Mouse (Mus musculus) hindlimb bud, embryonic 11.5 days (tissue): ENCODE data around the gene 5830473C10Rik.
A peak's percentile ranks its signal among the peaks of the same experiment; 100 is the strongest.

Source experiments
- DNase-seq: peaks from one replicate; pipeline ENCODE4 v3.0.0-alpha.2; 2012; ENCODE audit warnings: low read depth, low spot score; ENCODE audit errors: extremely low spot score

Gene 5830473C10Rik

GRCm38 (mm10) chr5:90560743-90561142 is at the start of gene 5830473C10Rik:
5830473C10Rik (plus strand) TSS chr5:90561107.
- no peak for DNase-seq

DNA sequence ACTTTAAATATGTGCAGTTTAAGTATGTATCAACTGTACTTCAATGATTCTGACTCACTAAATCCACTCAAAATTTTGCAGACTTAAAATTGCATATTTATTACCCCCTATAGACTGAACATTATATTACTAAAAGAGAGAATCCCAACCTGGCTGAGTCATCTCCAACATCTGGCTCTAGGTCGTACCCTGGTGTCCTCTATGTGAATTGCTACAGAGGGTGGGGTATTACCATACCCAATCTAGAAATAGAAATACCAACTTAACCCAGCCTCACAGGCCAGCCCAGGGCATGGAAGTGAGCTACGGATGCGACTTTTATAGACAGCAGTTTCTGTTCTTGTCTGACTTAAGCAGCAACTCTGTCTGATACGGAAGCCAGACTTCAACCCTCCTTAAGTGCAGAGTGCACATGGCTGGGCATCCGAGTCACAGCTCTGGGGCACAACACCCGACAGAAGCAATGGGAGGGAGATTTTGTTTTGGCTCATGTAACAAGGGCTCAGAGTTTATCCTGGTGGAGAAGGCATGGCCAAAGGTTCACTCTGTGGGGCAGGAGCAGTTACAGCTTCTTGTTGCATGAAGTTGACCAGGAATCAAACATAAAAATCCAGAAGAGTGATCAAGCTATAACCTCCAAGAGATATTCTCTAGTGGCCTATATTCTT is 48.5 kb upstream of the 5830473C10Rik start:
- DNase-seq, result no peak

- no peak for DNase-seq
Measured at GRCm38 (mm10) chr5:90515561-90515960, 45.3 kb upstream of the 5830473C10Rik start.

- no peak for DNase-seq
Measured at GRCm38 (mm10) chr5:90518356-90519100, 42.4 kb upstream of the 5830473C10Rik start, which contains the start of gene Afm. Afm (plus strand) TSS chr5:90518932.

DNA sequence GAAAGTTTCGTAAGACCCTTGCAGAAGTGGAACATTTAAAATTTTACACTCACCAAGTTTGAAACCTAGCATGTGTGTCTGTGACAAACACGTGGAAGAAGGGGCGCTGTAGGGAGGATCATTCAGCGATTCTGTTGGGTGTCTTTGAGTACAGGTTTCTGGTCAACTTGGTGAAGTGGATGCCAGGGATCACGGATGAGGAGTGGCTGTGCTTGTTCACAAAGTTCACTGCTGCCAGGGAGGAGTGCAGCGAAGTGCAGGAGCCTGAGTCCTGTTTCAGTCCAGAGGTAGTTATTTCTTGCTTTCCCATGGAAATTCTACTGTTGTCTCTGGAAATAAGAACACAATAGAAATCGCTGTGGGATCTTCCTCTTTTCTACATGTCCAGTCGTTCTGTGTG is 9.7 kb upstream of the 5830473C10Rik start:
- no peak for DNase-seq

- DNase-seq, result no peak
Measured at GRCm38 (mm10) chr5:90556052-90556451, 4.9 kb upstream of the 5830473C10Rik start.

DNA sequence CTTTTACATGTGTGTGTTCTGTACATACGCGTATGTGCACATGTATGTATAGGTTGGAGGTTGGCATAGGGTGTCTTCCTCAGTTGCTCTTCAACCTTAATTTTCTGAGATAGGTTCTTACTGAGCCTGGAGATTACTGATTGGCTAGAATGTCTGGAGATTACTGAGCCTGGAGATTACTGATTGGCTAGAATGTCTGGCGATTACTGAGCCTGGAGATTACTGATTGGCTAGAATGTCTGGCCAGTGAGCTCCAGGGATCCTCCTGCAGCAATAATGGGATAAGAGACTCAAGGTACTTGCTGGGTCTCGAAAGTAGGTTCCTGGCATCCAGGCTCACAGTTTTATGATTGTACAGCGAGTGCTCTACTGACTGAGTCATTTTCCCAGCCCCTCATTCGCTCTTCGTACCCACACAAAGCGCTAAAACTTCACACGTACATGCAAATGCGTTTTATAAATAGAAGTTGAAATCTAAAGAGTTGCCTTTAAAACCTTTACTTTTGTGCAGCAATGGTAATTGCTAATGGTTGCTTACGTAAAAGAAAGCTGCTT is 891 bp downstream of the 5830473C10Rik start:
- DNase-seq, result no peak

DNA sequence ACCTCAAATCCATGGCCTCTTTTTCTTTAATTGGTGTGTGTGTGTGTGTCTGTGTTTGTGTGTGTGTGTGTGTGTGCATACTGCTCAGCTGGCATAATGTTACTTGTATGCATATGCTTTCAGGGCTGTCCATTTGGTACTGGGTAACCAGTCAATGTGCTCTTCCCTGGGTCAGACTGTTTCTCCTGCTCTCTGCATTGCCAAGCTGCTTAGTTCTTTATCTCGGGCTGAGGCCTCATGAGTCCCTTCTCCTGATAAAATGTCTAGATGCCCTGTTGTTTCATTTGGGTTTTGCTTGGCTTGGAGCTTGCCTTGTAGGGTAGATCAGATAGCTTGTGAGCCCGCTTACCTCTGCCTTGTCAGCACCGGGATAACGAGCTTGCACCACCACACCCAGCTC is 2.0 kb downstream of the 5830473C10Rik start:
- DNase-seq, result no peak

- no peak for DNase-seq
Measured at GRCm38 (mm10) chr5:90564161-90564560, 3.3 kb downstream of the 5830473C10Rik start.

DNA sequence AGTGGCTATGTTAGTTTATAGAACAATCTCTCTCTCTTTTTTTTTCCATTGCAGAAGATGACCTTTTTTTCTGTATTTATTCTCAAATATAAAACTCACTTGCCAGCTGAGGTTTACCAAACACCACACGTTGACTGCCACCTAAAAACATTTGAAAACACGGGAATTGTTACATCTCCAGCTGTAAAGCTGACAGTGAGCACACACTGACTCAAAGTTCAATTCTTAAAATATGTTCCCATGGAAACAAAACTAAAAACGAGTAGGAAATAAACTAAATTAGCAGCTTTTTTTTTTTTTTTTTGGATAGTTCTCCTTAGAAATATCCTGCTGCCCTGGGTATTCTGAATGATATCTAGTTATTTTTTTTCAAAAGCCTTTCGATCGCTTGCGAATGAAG is 4.3 kb downstream of the 5830473C10Rik start:
- DNase-seq, result no peak

GRCm38 (mm10) chr5:90567788-90568187 is 6.9 kb downstream of the 5830473C10Rik start:
- DNase-seq, result no peak

DNA sequence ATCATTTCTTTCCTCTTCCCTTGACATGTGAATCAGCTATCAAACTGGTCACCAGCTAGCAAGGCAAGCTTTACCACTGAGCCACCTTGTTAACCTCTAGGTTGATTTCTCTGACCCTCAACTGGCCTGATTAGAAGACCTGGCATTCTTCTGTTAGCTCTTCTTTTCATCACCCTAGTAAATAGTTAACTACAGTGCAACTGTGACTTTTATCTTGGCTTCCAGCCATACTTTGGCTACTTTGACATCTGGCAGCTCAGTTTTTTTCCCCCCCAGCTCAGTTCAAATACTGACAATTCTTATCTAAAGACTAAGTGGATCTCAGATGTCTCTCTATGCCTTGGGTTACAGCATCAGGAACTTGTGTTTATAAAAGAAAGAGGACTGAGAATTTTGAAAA is 7.4 kb downstream of the 5830473C10Rik start:
- DNase-seq, result no peak

DNA sequence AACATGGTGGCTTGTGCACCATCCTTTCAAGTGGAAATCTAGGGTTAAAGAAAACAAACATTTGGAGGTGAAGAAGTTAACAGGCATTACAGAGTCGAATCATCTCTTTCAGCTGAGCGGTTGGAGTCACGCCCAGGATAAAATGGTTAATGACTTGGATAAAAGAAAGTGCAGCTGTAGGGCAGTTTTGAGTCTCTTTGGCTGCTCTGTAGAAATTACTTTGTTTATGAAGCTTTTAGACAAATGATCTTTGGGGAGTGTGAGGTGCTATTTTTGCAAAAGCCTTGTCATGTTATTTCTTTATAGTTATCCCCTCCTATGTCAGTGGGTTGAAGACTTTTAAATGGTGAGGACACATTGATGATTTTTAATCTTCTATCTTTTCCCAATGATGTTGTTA is 10.3 kb downstream of the 5830473C10Rik start:
- DNase-seq, result no peak

DNA sequence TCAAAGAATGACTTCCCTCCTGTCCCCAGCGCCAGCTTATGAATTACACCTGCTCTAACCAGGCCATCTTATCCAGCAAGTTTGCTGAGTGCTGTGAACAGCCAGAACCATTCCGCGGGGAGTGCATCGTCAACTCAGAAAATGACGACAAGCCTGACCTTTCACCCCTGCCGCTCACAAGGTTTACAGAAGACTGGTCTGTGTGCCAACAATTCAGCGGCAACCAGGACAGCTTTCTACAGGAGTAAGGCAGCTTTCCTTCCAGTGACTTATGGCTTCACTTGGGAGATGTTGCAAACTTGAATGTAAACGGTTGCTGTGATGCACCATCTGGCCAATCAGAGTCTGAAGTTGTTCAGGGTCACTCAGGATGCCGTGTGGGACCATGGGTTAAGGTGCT is 16.8 kb downstream of the 5830473C10Rik start:
- no peak for DNase-seq

DNA sequence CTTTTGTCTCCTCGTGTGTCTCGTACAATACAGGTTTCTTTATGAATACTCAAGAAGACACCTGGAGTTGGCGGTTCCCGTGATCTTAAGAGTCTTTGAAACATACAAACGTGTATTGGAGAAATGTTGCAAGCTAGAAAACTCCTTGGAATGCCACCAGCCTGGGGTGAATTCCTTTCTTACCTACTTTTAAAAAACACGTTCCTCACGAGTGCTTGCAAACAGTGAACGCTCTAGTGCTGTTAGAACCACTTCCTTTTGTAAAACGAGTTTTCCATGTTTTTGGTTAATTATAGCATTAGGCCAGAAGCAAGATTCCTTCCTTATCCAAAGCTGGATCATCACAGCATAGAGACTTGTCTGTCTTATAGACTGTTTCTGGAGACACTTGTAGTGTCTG is 18.6 kb downstream of the 5830473C10Rik start:
- no peak for DNase-seq

DNA sequence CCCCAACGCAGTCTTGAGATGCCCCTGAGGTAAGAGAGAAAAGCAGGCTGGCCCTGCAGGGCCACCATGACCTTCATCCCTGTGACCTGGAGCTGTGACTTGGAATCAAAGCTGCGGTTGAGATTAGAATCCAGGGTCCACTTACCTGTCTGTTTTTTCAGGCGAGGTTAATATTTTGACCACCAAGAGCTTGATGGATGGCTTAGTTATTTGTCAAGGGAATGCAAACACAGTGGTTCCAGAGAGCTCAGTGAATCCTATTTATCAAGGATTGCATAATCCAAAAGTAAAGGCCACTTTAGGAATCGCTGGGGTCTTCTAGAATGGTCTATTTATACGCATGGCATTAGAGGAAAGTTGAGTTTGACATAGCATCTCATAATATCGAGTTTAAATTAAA is 21.3 kb downstream of the 5830473C10Rik start:
- no peak for DNase-seq

DNA sequence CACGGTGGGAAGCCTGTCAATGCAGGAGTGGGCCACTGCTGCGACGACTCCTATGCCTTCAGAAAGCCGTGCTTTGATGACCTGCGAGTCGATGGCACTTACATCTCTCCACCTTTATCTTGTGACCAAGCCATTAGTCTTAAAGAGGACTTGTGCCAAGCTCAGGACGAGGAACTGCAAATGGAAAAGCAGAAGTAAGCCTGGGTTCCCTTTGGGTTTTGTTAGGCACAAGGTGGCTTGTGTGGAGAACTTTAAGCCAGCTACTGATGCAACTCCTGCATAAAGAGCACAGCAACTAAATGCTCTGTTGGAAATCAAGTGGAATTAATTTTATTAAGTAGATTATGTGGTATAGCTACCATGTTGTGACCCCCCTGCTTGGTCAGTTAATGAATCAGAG is 23.9 kb downstream of the 5830473C10Rik start:
- no peak for DNase-seq

- DNase-seq, result no peak
Measured at GRCm38 (mm10) chr5:90586511-90586910, 25.6 kb downstream of the 5830473C10Rik start.

GRCm38 (mm10) chr5:90588104-90588503 is 27.2 kb downstream of the 5830473C10Rik start:
- no peak for DNase-seq

- peak; percentile 52 for DNase-seq
Measured at GRCm38 (mm10) chr5:90588708-90589595, 28.0 kb downstream of the 5830473C10Rik start.

- no peak for DNase-seq
Measured at GRCm38 (mm10) chr5:90590676-90591075, 29.8 kb downstream of the 5830473C10Rik start.
